Mouse (Mus musculus): ENCODE results near the gene Sorcs2.

DNA sequence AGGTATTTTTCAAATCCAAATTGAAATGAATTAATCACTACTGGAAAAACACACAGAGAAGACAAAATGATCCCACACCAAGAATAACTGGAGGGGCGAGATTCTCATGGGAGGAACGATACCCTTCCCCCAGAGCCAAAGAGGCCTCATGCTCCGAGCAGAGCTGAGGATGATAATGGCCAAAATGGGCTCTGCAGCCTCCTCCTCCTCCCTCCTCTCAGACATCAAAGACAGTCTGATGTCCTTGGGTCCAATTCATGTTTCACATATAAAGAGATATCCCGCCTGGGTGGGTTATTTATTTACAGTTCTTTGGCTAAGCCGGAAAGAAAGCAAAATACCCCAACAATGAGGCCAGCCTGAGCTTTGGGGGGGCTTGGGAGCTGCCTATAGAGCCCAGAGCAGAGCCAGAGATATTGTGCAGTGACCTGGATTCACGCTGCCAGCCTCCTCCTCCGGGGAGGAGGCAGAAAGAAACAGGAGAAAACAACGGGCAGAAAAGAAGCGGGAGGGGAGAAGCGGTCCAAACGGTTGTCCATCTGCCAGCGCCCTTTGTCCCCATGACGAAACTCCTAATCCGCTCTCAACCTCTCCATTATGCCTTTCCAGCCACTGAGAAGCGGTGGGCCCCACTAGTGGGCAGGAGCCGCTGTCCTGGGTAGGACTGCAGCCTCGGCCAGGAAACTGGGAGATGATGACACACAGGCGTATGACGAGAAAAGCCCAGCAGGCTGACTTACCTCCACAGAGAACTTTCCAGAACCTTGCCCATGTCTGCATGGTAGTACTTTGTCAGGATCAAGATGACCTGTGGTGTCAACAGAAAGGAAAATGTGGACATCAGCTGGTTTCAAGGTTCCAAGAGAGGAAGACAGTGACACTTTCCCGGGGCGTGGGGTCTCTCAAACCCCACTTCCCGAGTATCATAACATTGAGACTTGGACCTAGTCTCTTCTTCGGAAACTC lies 169.3 kb downstream of the Sorcs2 start:
- TF ChIP-seq CTCF (IDR thresholded peaks at IDR 0.05; ENCODE audit: extremely low read depth, insufficient read depth, insufficient read length, insufficient replicate concordance) (no peak), POLR2A (IDR thresholded peaks at IDR 0.05; ENCODE audit: low read depth, low read length) (no peak)

Measured in spleen, adult 2 months (tissue).